Comparison of ENCODE assay signal across 8 mouse cellular contexts in genomic region chr11:88216231-88216685, GRCm38 (mm10). TPM values are rescaled to one million over a fixed set of nuclear protein-coding genes. Genes with fewer than 3 reads are reported as not detected.
DNase-seq lines count a peak whose midpoint lies in the region; ATAC-seq and TF ChIP-seq lines count a peak whose summit lies in the region.

No protein-coding gene starts in this region.

- peak; percentile 97 for TF ChIP-seq RAD21 in CH12.LX (IDR thresholded peaks at IDR 0.05; ENCODE audit: low read depth, low read length)

- peak; percentile 69 for DNase-seq in CH12.LX (ENCODE audit: extremely low read depth)
- DNase-seq in T-cell, adult 2 months (ENCODE audit: low spot score), result peak; percentile 59
- peak; percentile 84 for DNase-seq in kidney, postnatal 0 days (ENCODE audit: low spot score)
- peak; percentile 59 for DNase-seq in liver, embryonic 11.5 days (ENCODE audit: low spot score)
- DNase-seq in ovary, adult 18-20 months (ENCODE audit: low spot score), result no peak

- peak; percentile 98 to 100 for TF ChIP-seq CTCF in CH12.LX (conservative IDR thresholded peaks at IDR 0.05 in 1 of 2, IDR thresholded peaks at IDR 0.05 in 1 of 2; ENCODE audit: low read depth in 2 of 2, low read length in 2 of 2)
- TF ChIP-seq CTCF in cortical plate, adult 2 months (IDR thresholded peaks at IDR 0.05; ENCODE audit: extremely low read depth, insufficient read depth, low read length), result peak; percentile 93
- TF ChIP-seq CTCF in kidney, postnatal 0 days (IDR thresholded peaks at IDR 0.05; ENCODE audit: low read depth), result peak; percentile 97

- no peak overlapping the region for H3K4me3 ChIP-seq in CH12.LX (replicated peaks in 1 of 3; ENCODE audit: low read depth in 2 of 3, low read length in 2 of 3, poor library complexity in 1 of 3)
- H3K4me3 ChIP-seq in cortical plate, adult 2 months (ENCODE audit: insufficient read depth, low read length), result peak overlapping the region; percentile 23
- H3K4me3 ChIP-seq in heart, embryonic 12.5 days, result no peak overlapping the region
- no peak overlapping the region for H3K4me3 ChIP-seq in kidney, postnatal 0 days (replicated peaks; ENCODE audit: low read depth, low read length)
- H3K4me3 ChIP-seq in liver, embryonic 11.5 days (ENCODE audit: low read depth, low read length), result no peak overlapping the region
- peak overlapping the region; percentile 23 for H3K4me3 ChIP-seq in neural tube, embryonic 15.5 days (replicated peaks)

- WGBS in heart, embryonic 12.5 days, result 24% methylated on average over 10 of the region's 10 CpGs
- WGBS in kidney, postnatal 0 days, result 21% methylated on average over 10 of the region's 10 CpGs
- WGBS in liver, embryonic 11.5 days, result 24% methylated on average over 10 of the region's 10 CpGs
- 7% methylated on average over 10 of the region's 10 CpGs for WGBS in neural tube, embryonic 15.5 days

- no peak for TF ChIP-seq EP300 in CH12.LX (IDR thresholded peaks at IDR 0.05; ENCODE audit: low read length)

- H3K79me2 ChIP-seq in CH12.LX (replicated peaks; ENCODE audit: control insufficient read depth, extremely low read depth, insufficient read depth, poor library complexity, severe bottlenecking), result no peaks in the 10 kb centered on the region

- H3K4me2 ChIP-seq in CH12.LX (ENCODE audit: insufficient read depth, low read depth, poor library complexity, severe bottlenecking), result peak overlapping the region; percentile 42; the same call in 1 of the 2 replicates
- H3K4me2 ChIP-seq in heart, embryonic 12.5 days, result peak overlapping the region; percentile 49
- H3K4me2 ChIP-seq in kidney, postnatal 0 days (ENCODE audit: low read length), result peak overlapping the region; percentile 23; the same call in 1 of the 2 replicates
- H3K4me2 ChIP-seq in liver, embryonic 11.5 days, result no peak overlapping the region; the same call in 1 of the 2 replicates
- H3K4me2 ChIP-seq in neural tube, embryonic 15.5 days, result peak overlapping the region; percentile 52

- H3K27me3 ChIP-seq in CH12.LX (replicated peaks), result no peaks in the 10 kb centered on the region
- no peaks in the 10 kb centered on the region for H3K27me3 ChIP-seq in heart, embryonic 12.5 days (replicated peaks)
- H3K27me3 ChIP-seq in kidney, postnatal 0 days (ENCODE audit: insufficient read depth, low read length), result no peaks in the 10 kb centered on the region
- 0 out of 2 replicates have a peak, but pooled peaks cover 2% of the 10 kb centered on the region for H3K27me3 ChIP-seq in liver, embryonic 11.5 days (replicated peaks; ENCODE audit: control insufficient read depth, insufficient read depth, low read length)
- H3K27me3 ChIP-seq in neural tube, embryonic 15.5 days (replicated peaks), result no peaks in the 10 kb centered on the region

- no peak overlapping the region for H3K9ac ChIP-seq in CH12.LX (ENCODE audit: insufficient read depth, low read depth)
- no peak overlapping the region for H3K9ac ChIP-seq in heart, embryonic 12.5 days
- no peak overlapping the region for H3K9ac ChIP-seq in kidney, postnatal 0 days (ENCODE audit: low read depth, low read length)
- H3K9ac ChIP-seq in liver, embryonic 11.5 days (ENCODE audit: low read depth, low read length), result no peak overlapping the region
- H3K9ac ChIP-seq in neural tube, embryonic 15.5 days (replicated peaks), result peak overlapping the region; percentile 26

- TF ChIP-seq POLR2A in CH12.LX (IDR thresholded peaks at IDR 0.05; ENCODE audit: low read depth, low read length), result no peak
- TF ChIP-seq POLR2A in cortical plate, adult 2 months (IDR thresholded peaks at IDR 0.05; ENCODE audit: extremely low read depth, insufficient read depth, low read length), result no peak

- H3K9me3 ChIP-seq in CH12.LX (replicated peaks; ENCODE audit: low read length), result no peaks in the 10 kb centered on the region
- no peaks in the 10 kb centered on the region for H3K9me3 ChIP-seq in heart, embryonic 12.5 days (replicated peaks)
- H3K9me3 ChIP-seq in kidney, postnatal 0 days (replicated peaks; ENCODE audit: low read length), result no peaks in the 10 kb centered on the region
- H3K9me3 ChIP-seq in liver, embryonic 11.5 days (ENCODE audit: control insufficient read depth, low read length), result no peaks in the 10 kb centered on the region
- no peaks in the 10 kb centered on the region for H3K9me3 ChIP-seq in neural tube, embryonic 15.5 days (replicated peaks)

- H3K4me1 ChIP-seq in CH12.LX (ENCODE audit: control insufficient read depth in 1 of 2, insufficient read depth in 2 of 2), result peaks cover 8 to 12% of the 10 kb centered on the region in 2 experiments; a peak in 2 of 4 replicates
- no peaks in the 10 kb centered on the region for H3K4me1 ChIP-seq in cortical plate, adult 2 months (ENCODE audit: control insufficient read depth, insufficient read depth, low read length)
- H3K4me1 ChIP-seq in heart, embryonic 12.5 days (replicated peaks), result peaks cover 35% of the 10 kb centered on the region
- H3K4me1 ChIP-seq in kidney, postnatal 0 days (replicated peaks; ENCODE audit: insufficient read depth, low read length), result peaks cover 7% of the 10 kb centered on the region; the same call in 1 of the 2 replicates
- no peaks in the 10 kb centered on the region for H3K4me1 ChIP-seq in liver, embryonic 11.5 days (replicated peaks; ENCODE audit: control insufficient read depth, insufficient read depth, low read length)
- H3K4me1 ChIP-seq in neural tube, embryonic 15.5 days, result peaks cover 20% of the 10 kb centered on the region

- H3K27ac ChIP-seq in CH12.LX (ENCODE audit: insufficient read depth, low read depth), result no peak overlapping the region
- H3K27ac ChIP-seq in cortical plate, adult 2 months (ENCODE audit: insufficient read depth, low read length), result no peak overlapping the region
- no peak overlapping the region for H3K27ac ChIP-seq in heart, embryonic 12.5 days (ENCODE audit: poor library complexity, severe bottlenecking)
- no peak overlapping the region for H3K27ac ChIP-seq in kidney, postnatal 0 days
- H3K27ac ChIP-seq in liver, embryonic 11.5 days (ENCODE audit: low read depth, low read length), result no peak overlapping the region
- H3K27ac ChIP-seq in neural tube, embryonic 15.5 days (replicated peaks), result peak overlapping the region; percentile 78

- no peak for ATAC-seq in heart, embryonic 12.5 days (ENCODE audit: insufficient number of reproducible peaks, low FRiP score)
- no peak for ATAC-seq in kidney, postnatal 0 days (replicated peaks; ENCODE audit: low FRiP score, low read depth)
- ATAC-seq in liver, embryonic 11.5 days (replicated peaks; ENCODE audit: low FRiP score), result no peak
- ATAC-seq in neural tube, embryonic 15.5 days (ENCODE audit: low FRiP score), result peak; percentile 43; the same call in 1 of the 2 replicates

- in situ Hi-C loops in CH12.LX (cut with MboI; ENCODE audit: low pct_ligation_motif_present, low pct_unique_long_range_greater_than_20kb, low sequenced_read_pairs), result no loop called here

- peaks cover 7 to 14% of the 10 kb centered on the region in 2 experiments for H3K36me3 ChIP-seq in CH12.LX (replicated peaks in 1 of 2; ENCODE audit: control insufficient read depth in 1 of 2, insufficient read depth in 1 of 2, low read length in 1 of 2)
- peaks cover 7% of the 10 kb centered on the region for H3K36me3 ChIP-seq in heart, embryonic 12.5 days
- H3K36me3 ChIP-seq in kidney, postnatal 0 days (ENCODE audit: insufficient read depth, low read length), result no peaks in the 10 kb centered on the region
- peaks cover 4% of the 10 kb centered on the region; the same call in 1 of the 2 replicates for H3K36me3 ChIP-seq in liver, embryonic 11.5 days (ENCODE audit: control insufficient read depth, insufficient read depth, low read length)
- H3K36me3 ChIP-seq in neural tube, embryonic 15.5 days, result peaks cover 7% of the 10 kb centered on the region

- dilution Hi-C loops in CH12.LX (cut with MboI; ENCODE audit: extremely low pct_ligation_motif_present, extremely low pct_unique_long_range_greater_than_20kb, low sequenced_read_pairs), result no loop called here

TF ChIP-seq in CH12.LX, 34 proteins besides CTCF, POLR2A, EP300 and RAD21:
- TF ChIP-seq USF1 (IDR thresholded peaks at IDR 0.05; ENCODE audit: low read depth, low read length), result no peak
- peak; percentile 89 for TF ChIP-seq SMC3 (IDR thresholded peaks at IDR 0.05; ENCODE audit: low read depth, low read length)
- TF ChIP-seq NELFE (IDR thresholded peaks at IDR 0.05; ENCODE audit: low read depth, low read length), result no peak
- peak; percentile 52 for TF ChIP-seq ZC3H11A (IDR thresholded peaks at IDR 0.05; ENCODE audit: low read depth, low read length)
- TF ChIP-seq TCF12 (IDR thresholded peaks at IDR 0.05; ENCODE audit: low read depth, low read length), result peak; percentile 26; the same call in 1 of the 2 replicates

RNA-seq across cellular contexts. Expression of gene Mrps23, which starts 12.1 kb away (rescaled TPM):
- total RNA-seq in CH12.LX (2012; rRNA removed) (216 and 227 TPM in 2 replicates), CH12.LX (2014; rRNA removed) (185 and 213 TPM in 2 replicates)
- 233 and 262 TPM in 2 replicates for polyA plus RNA-seq in CH12.LX (2012; ENCODE audit: insufficient read length, low read depth)
- polyA plus RNA-seq in cortical plate, adult 2 months (2012; rRNA removed), result 68.8 and 69.7 TPM in 2 replicates
- 79.2 and 81.4 TPM in 2 replicates for polyA plus RNA-seq in heart, embryonic 12.5 days (2016; fragmentation: Nextera tagmentation; extraction: Ambion mirVana)
- 76.3 and 77.7 TPM in 2 replicates for polyA plus RNA-seq in kidney, postnatal 0 days (2015; fragmentation: Nextera tagmentation; extraction: Ambion mirVana)
- 73.7 and 79.5 TPM in 2 replicates for polyA plus RNA-seq in liver, embryonic 11.5 days (2014; fragmentation: Nextera tagmentation; extraction: Ambion mirVana)
- polyA plus RNA-seq in neural tube, embryonic 15.5 days (2015; fragmentation: Nextera tagmentation; extraction: Ambion mirVana), result 64.9 and 66.2 TPM in 2 replicates

Comparison
In these comparisons a context has a peak if more than half of its experiments do, and no peak if none do; other contexts are left out.
1. H3K4me3 ChIP-seq: peak in cortical plate, adult 2 months (single experiment) and neural tube, embryonic 15.5 days (single experiment); none in CH12.LX (0 of 3), heart, embryonic 12.5 days (single experiment), kidney, postnatal 0 days (single experiment) and liver, embryonic 11.5 days (single experiment).
2. Peak in every context shown above with its lines, with median percentiles within 50 percentile points of each other: CTCF ChIP-seq.